Comparison of ENCODE assay signal across 8 mouse cellular contexts in genomic region chr17:32364331-32364730, GRCm38 (mm10). TPM values are rescaled to one million over a fixed set of nuclear protein-coding genes. Genes with fewer than 3 reads are reported as not detected.
DNase-seq lines count a peak whose midpoint lies in the region; TF ChIP-seq lines count a peak whose summit lies in the region.

No protein-coding gene starts in this region.

- H3K4me3 ChIP-seq in cerebellum, adult 2 months (replicated peaks; ENCODE audit: insufficient read depth, low read depth, low read length), result peak overlapping the region; percentile 67
- H3K4me3 ChIP-seq in hindbrain, embryonic 10.5 days, result peak overlapping the region; percentile 99

- H3K27ac ChIP-seq in cerebellum, adult 2 months (ENCODE audit: insufficient read depth, low read length), result no peak overlapping the region
- H3K27ac ChIP-seq in hindbrain, embryonic 10.5 days, result peak overlapping the region; percentile 98

- peaks cover 41% of the 10 kb centered on the region for H3K36me3 ChIP-seq in hindbrain, embryonic 10.5 days

- no peaks in the 10 kb centered on the region for H3K27me3 ChIP-seq in cerebellum, adult 2 months (ENCODE audit: control insufficient read depth, insufficient read depth, low read length)
- no peaks in the 10 kb centered on the region for H3K27me3 ChIP-seq in hindbrain, embryonic 10.5 days (ENCODE audit: insufficient read depth, poor library complexity, severe bottlenecking)

- DNase-seq in MN1 (ENCODE audit: low spot score), result peak; percentile 96
- peak; percentile 85 to 89 for DNase-seq in cerebellum, adult 2 months
- peak; percentile 94 for DNase-seq in forelimb bud, embryonic 11.5 days (ENCODE audit: low read depth, low spot score)
- peak; percentile 92 for DNase-seq in hindbrain, embryonic 10.5 days (ENCODE audit: low spot score)
- DNase-seq in layer of hippocampus, postnatal 14 days (ENCODE audit: low spot score in 2 of 2), result peak; percentile 84 to 88
- peak; percentile 86 for DNase-seq in lung, postnatal 14 days
- peak; percentile 66 for DNase-seq in retina, adult 2 months (ENCODE audit: low read depth, low spot score)
- DNase-seq in thymus, postnatal 36 days, result peak; percentile 78 to 85

- TF ChIP-seq CTCF in cerebellum, adult 2 months (IDR thresholded peaks at IDR 0.05; ENCODE audit: borderline replicate concordance, insufficient read depth, low read depth, low read length), result no peak

- H3K4me1 ChIP-seq in cerebellum, adult 2 months (ENCODE audit: control insufficient read depth, insufficient read depth, low read length), result peaks cover 10% of the 10 kb centered on the region; the same call in 1 of the 2 replicates
- peaks cover 47% of the 10 kb centered on the region for H3K4me1 ChIP-seq in hindbrain, embryonic 10.5 days (replicated peaks)

- 0% methylated on average over 32 of the region's 47 CpGs for WGBS in cerebellum, adult 2 months
- WGBS in hindbrain, embryonic 10.5 days, result under 1% methylated on average over 37 of the region's 47 CpGs

- 0 out of 2 replicates have a peak, but pooled peaks have one; percentile 18 for TF ChIP-seq POLR2A in cerebellum, adult 2 months (IDR thresholded peaks at IDR 0.05; ENCODE audit: borderline replicate concordance, insufficient read depth, low read length)

- no peaks in the 10 kb centered on the region for H3K9me3 ChIP-seq in hindbrain, embryonic 10.5 days

RNA-seq across cellular contexts. Expression of gene Akap8l, which starts 13.9 kb away (rescaled TPM):
- polyA plus RNA-seq in cerebellum, adult 2 months (2012; rRNA removed), result 279 and 287 TPM in 2 replicates
- 101 and 112 TPM in 2 replicates for polyA plus RNA-seq in hindbrain, embryonic 10.5 days (2016; fragmentation: Nextera tagmentation; extraction: Ambion mirVana)
- total RNA-seq in layer of hippocampus, postnatal 14 days (2021), result 100 to 1,000 TPM; 134 to 157 TPM

RNA-seq across cellular contexts. Expression of gene Wiz, which starts 24.9 kb away (rescaled TPM):
- 48.5 and 51.2 TPM in 2 replicates for polyA plus RNA-seq in cerebellum, adult 2 months (2012; rRNA removed)
- 25.1 and 34.7 TPM in 2 replicates for polyA plus RNA-seq in hindbrain, embryonic 10.5 days (2016; fragmentation: Nextera tagmentation; extraction: Ambion mirVana)
- total RNA-seq in layer of hippocampus, postnatal 14 days (2021), result 10 to 100 TPM; 66.8 to 74.7 TPM

RNA-seq across cellular contexts. Expression of gene Rasal3, which starts 39.1 kb away (rescaled TPM):
- polyA plus RNA-seq in cerebellum, adult 2 months (2012; rRNA removed), result 0.92 and 1.2 TPM in 2 replicates
- polyA plus RNA-seq in hindbrain, embryonic 10.5 days (2016; fragmentation: Nextera tagmentation; extraction: Ambion mirVana), result 0.75 and 1.0 TPM in 2 replicates
- total RNA-seq in layer of hippocampus, postnatal 14 days (2021), result 1 to 10 TPM; 2.6 to 3.1 TPM

RNA-seq across cellular contexts. Expression of gene Akap8, which starts 43.3 kb away (rescaled TPM):
- polyA plus RNA-seq in cerebellum, adult 2 months (2012; rRNA removed), result 117 and 127 TPM in 2 replicates
- 114 and 133 TPM in 2 replicates for polyA plus RNA-seq in hindbrain, embryonic 10.5 days (2016; fragmentation: Nextera tagmentation; extraction: Ambion mirVana)
- total RNA-seq in layer of hippocampus, postnatal 14 days (2021), result 10 to 100 TPM; 83.8 to 86.1 TPM

RNA-seq across cellular contexts. Expression of gene Pglyrp2, which starts 59.6 kb away (rescaled TPM):
- polyA plus RNA-seq in cerebellum, adult 2 months (2012; rRNA removed), result not detected in 2 replicates
- not detected in 2 replicates for polyA plus RNA-seq in hindbrain, embryonic 10.5 days (2016; fragmentation: Nextera tagmentation; extraction: Ambion mirVana)
- total RNA-seq in layer of hippocampus, postnatal 14 days (2021), result not detected
